Mouse (Mus musculus) forebrain, embryonic 16.5 days (tissue): ENCODE results near the gene Tbc1d1. TPM values are rescaled to one million over a fixed set of nuclear protein-coding genes. Genes with fewer than 3 reads are reported as not detected.
A peak's percentile ranks its signal among the peaks of the same experiment; 100 is the strongest.
"Not testable (repeated sequence)": the region's sequence is repeated elsewhere in the genome, so short reads cannot be mapped to it uniquely, and the experiment has no call there.

Source experiments
- ATAC-seq: fragments of 200-750 bp; cut with Nextera tagmentation; 2 replicates; pipeline ENCODE4 v1.8.0; 2017; ENCODE audit warnings: mild to moderate bottlenecking, moderate library complexity
- H3K27ac ChIP-seq: fragments of 300-500 bp; sonication (generic); 2 replicates; pipeline ENCODE4 v1.5.1; 2014; ENCODE audit warnings: low read length, control low read depth
- H3K27me3 ChIP-seq: fragments of 300-500 bp; sonication (generic); replicated peaks from 2 replicates; pipeline ENCODE4 v1.6.1; 2014; ENCODE audit warnings: low read length; ENCODE audit not compliant: control insufficient read depth, insufficient read depth
- H3K36me3 ChIP-seq: fragments of 300-500 bp; sonication (generic); 2 replicates; pipeline ENCODE4 v1.6.1; 2014; ENCODE audit not compliant: control insufficient read depth, insufficient read depth
- H3K4me1 ChIP-seq: fragments of 300-500 bp; sonication (generic); replicated peaks from 2 replicates; pipeline ENCODE4 v1.6.1; 2014; ENCODE audit warnings: low read length; ENCODE audit not compliant: control insufficient read depth, insufficient read depth
- H3K4me2 ChIP-seq: fragments of 300-500 bp; sonication (generic); 2 replicates; pipeline ENCODE4 v1.6.1; 2014; ENCODE audit warnings: mild to moderate bottlenecking, low read length, control low read depth
- H3K4me3 ChIP-seq: fragments of 300-500 bp; sonication (generic); replicated peaks from 2 replicates; pipeline ENCODE4 v1.5.1; 2014; ENCODE audit warnings: mild to moderate bottlenecking, low read length, control low read depth
- H3K9ac ChIP-seq: fragments of 300-500 bp; sonication (generic); replicated peaks from 2 replicates; pipeline ENCODE4 v1.6.1; 2014; ENCODE audit warnings: low read depth, low read length, control low read depth
- H3K9me3 ChIP-seq: fragments of 300-500 bp; sonication (generic); 2 replicates; pipeline ENCODE4 v1.6.1; 2016; ENCODE audit warnings: low read length; ENCODE audit not compliant: control insufficient read depth
- WGBS: fragments of 180-500 bp; shearing (Covaris S2); extraction: QIAGEN DNeasy Blood & Tissue Kit; methylation state at CpG from one replicate; pipeline ENCODE4 v1.1.7; 2014; 5-methylcytosine and 5-hydroxymethylcytosine counted together
- polyA plus RNA-seq: library from polyadenylated mRNA; unstranded; fragments of >200 nt; fragmentation: Nextera tagmentation; extraction: Ambion mirVana; gene quantifications from 2 replicates; pipeline ENCODE4 v1.2.1, GENCODE M21; 2015

Gene Tbc1d1
- polyA plus RNA-seq, 1 experiment from 2014 or later = 11.5 TPM

DNA sequence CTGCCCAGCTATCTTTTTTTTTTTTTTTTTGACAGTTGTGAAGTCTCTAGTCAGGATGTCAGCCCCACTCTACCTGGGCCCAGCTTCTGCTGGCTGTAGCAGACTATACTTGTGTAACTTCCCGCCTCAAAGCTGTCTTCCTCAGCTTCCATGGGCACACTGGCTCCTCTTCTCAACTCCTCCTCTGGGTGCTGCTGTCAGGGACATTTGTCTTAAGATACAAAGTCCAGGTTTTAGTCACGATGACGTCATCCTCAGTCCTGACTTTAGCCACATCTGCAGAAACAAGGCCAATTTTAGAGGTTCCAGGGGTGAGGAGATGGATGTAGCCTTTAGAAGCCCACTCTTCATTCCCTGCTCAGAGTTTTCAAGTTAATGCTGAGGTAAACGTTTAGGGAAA lies 167.2 kb downstream of the Tbc1d1 start:
- WGBS = 91% methylated on average over 4 of the region's 4 CpGs

GRCm38 (mm10) chr5:64324353-64324752 lies 168.2 kb downstream of the Tbc1d1 start:
- Histone ChIP-seq H3K4me3 (no peak overlapping the region), H3K4me2 (no peak overlapping the region), H3K9ac (no peak overlapping the region), H3K4me1 (peaks cover 11% of the 10 kb centered on the region), H3K36me3 (no peaks in the 10 kb centered on the region), H3K9me3 (no peaks in the 10 kb centered on the region), H3K27me3 (no peaks in the 10 kb centered on the region), H3K27ac (peak overlapping the region; percentile 26; the same call in 1 of the 2 replicates)
- WGBS = 89% methylated on average over 12 of the region's 12 CpGs
- ATAC-seq = no peak

More for the DNA sequence above, 167.2 kb downstream of the Tbc1d1 start:
- Histone ChIP-seq H3K27ac (no peak overlapping the region), H3K4me3 (no peak overlapping the region), H3K36me3 (no peaks in the 10 kb centered on the region), H3K9ac (no peak overlapping the region), H3K4me1 (peaks cover 11% of the 10 kb centered on the region), H3K27me3 (no peaks in the 10 kb centered on the region), H3K4me2 (no peak overlapping the region), H3K9me3 (no peaks in the 10 kb centered on the region)
- ATAC-seq = no peak

DNA sequence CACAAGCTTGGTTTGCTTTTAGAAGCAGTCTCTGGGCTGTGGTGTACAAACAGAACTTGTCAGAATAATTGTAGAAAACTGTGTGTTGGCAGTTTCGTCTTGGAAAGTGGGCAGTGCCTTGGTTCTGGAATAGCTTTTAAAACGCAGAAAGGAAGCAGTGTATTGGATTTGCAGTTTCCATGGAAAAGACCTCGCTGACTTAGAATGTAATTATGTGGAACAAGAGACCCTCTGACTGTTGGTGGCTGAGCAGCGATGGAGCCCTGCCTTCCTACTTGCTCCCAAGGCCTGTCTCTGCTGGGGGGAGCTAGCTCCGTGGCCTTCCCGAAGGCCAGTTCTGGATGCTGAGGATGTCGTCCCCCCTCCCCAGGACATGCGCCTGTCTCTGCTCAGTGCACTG lies 168.8 kb downstream of the Tbc1d1 start:
- Histone ChIP-seq H3K9ac (no peak overlapping the region), H3K4me1 (peaks cover 11% of the 10 kb centered on the region), H3K4me2 (no peak overlapping the region), H3K36me3 (no peaks in the 10 kb centered on the region), H3K27me3 (no peaks in the 10 kb centered on the region), H3K4me3 (no peak overlapping the region), H3K27ac (peak overlapping the region; percentile 26; the same call in 1 of the 2 replicates), H3K9me3 (no peaks in the 10 kb centered on the region)
- ATAC-seq = peak; percentile 49
- 67% methylated on average over 8 of the region's 8 CpGs for WGBS

DNA sequence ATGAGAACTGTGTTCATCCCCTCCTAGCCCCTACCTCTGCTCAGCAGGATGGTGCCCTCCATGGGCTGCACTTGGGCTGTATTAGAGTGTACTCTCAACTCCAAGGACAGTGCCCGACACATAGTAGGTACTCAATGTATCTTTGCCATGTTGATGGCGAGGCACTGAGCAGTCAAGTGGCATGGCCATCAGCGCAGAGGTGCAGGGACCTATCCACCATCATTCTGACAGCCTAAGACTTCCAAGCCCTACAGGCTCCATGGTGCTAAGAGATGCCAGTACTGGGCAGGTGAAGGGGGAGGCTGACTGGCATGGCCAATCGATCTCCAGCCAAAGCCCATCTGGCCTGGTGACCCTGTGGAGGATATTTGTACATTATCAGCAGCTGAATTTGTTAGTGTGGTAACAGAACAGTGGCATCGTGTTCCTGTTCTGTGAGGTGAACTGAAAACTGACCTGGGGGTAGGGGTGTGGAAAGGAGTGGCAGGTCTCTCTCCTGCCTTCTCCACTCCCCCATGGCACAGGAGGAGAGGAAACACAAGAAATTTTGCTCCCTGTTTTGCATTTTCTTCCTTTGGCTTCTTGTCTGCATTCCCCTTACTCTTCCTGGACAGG lies 169.7 kb downstream of the Tbc1d1 start:
- H3K4me3 ChIP-seq = no peak overlapping the region
- H3K36me3 ChIP-seq = no peaks in the 10 kb centered on the region
- no peak for ATAC-seq
- no peaks in the 10 kb centered on the region for H3K9me3 ChIP-seq
- 91% methylated on average over 5 of the region's 5 CpGs for WGBS
- no peak overlapping the region for H3K27ac ChIP-seq
- no peak overlapping the region for H3K9ac ChIP-seq
- H3K27me3 ChIP-seq = no peaks in the 10 kb centered on the region
- no peak overlapping the region for H3K4me2 ChIP-seq
- peaks cover 11% of the 10 kb centered on the region for H3K4me1 ChIP-seq

DNA sequence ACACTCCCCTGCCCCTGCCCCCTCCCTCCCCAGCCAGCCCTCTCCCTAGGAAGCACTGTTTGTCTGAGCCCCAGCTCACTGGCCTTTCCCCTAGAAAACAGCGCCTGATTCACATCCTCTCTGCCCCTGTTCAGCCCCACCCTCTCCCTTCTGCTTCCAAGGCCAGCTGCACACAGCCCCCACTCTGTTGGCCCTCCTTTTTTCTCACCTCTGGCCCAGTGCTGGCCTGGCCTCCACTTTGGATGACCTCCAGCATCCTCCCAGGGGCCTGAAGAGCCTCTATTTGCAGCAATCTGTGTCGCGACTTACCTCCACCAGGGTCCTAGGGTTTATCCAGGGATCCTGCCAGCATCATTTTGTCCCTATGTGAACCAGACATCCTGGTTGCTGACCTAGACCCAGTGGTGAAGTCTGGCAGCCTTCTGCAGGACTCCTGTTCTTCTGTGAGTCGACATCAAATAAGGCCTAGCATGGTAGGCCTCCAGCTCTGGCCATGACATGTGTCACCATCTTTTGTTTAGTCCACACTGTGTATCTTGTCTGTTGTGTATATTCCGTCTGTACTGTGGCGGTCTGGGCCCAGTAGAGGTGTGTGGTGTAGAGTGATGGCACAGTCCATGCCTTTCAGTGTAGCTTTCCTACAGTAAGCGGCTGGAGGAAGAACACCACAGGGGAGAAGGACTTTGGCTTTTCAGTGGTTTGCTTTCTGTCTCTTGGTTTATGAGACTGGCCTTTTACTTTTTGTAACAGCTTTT lies 170.5 kb downstream of the Tbc1d1 start:
- Histone ChIP-seq H3K9ac (no peak overlapping the region), H3K27ac (peak overlapping the region; percentile 31; the same call in 1 of the 2 replicates)

GRCm38 (mm10) chr5:64327212-64327902 lies 171.3 kb downstream of the Tbc1d1 start:
- H3K4me1 ChIP-seq = peaks cover 11% of the 10 kb centered on the region
- no peak overlapping the region for H3K27ac ChIP-seq
- no peaks in the 10 kb centered on the region for H3K27me3 ChIP-seq
- no peak overlapping the region for H3K4me3 ChIP-seq
- H3K9ac ChIP-seq = no peak overlapping the region
- no peak overlapping the region for H3K4me2 ChIP-seq
- no peaks in the 10 kb centered on the region for H3K36me3 ChIP-seq
- WGBS = 62% methylated on average over 7 of the region's 7 CpGs
- H3K9me3 ChIP-seq = no peaks in the 10 kb centered on the region
- no peak for ATAC-seq

More for the DNA sequence above, 170.5 kb downstream of the Tbc1d1 start:
- Histone ChIP-seq H3K4me1 (peaks cover 11% of the 10 kb centered on the region), H3K27me3 (no peaks in the 10 kb centered on the region), H3K9me3 (no peaks in the 10 kb centered on the region), H3K4me2 (no peak overlapping the region), H3K4me3 (no peak overlapping the region), H3K36me3 (no peaks in the 10 kb centered on the region)
- peak; percentile 19 for ATAC-seq
- WGBS = 71% methylated on average over 7 of the region's 7 CpGs

DNA sequence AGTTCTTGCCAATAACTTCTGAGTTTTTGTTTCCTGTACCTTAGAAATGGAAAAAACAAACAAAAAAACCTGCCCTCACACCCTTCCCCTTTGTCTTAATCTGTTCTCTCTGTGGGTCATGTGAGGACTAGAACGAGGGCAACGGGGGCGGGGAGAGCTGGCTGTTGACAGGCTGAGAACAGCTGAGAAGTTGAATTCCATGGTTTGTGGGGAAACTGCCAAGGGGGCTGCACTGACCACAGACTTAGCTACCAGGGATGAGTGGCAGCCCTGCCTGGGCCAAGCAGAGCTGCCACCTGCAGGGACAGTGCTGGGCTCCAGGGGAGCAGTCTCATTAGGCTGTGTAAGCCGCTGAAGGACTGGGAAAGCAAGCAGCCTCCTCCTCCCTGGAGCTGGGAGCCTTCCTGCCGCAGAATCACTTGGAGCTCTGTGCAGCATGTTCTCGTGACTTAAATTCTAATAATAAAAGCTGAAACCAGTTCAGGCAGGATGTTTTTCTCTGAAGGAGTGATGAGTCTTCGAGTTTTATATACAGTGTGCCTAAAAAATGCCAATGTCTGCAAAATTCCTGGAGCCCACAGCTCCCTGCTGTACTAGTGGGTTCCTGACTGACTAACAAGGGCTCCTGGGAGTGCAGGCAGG lies 180.8 kb downstream of the Tbc1d1 start:
- H3K36me3 ChIP-seq = no peaks in the 10 kb centered on the region
- 21% methylated on average over 7 of the region's 7 CpGs for WGBS
- ATAC-seq = peak; percentile 93
- peaks cover 11% of the 10 kb centered on the region for H3K4me1 ChIP-seq
- peak overlapping the region; percentile 60 for H3K27ac ChIP-seq
- H3K4me3 ChIP-seq = no peak overlapping the region
- H3K4me2 ChIP-seq = no peak overlapping the region
- no peaks in the 10 kb centered on the region for H3K27me3 ChIP-seq
- no peaks in the 10 kb centered on the region for H3K9me3 ChIP-seq
- H3K9ac ChIP-seq = no peak overlapping the region

- 77% methylated on average over 6 of the region's 6 CpGs for WGBS
- not testable (repeated sequence) for H3K4me2 ChIP-seq, H3K27ac ChIP-seq, H3K27me3 ChIP-seq, H3K9me3 ChIP-seq, ATAC-seq, H3K4me3 ChIP-seq, H3K36me3 ChIP-seq, H3K9ac ChIP-seq
- H3K4me1 ChIP-seq = peaks cover 11% of the 10 kb centered on the region
Observed at GRCm38 (mm10) chr5:64338795-64339194, 182.7 kb downstream of the Tbc1d1 start.

DNA sequence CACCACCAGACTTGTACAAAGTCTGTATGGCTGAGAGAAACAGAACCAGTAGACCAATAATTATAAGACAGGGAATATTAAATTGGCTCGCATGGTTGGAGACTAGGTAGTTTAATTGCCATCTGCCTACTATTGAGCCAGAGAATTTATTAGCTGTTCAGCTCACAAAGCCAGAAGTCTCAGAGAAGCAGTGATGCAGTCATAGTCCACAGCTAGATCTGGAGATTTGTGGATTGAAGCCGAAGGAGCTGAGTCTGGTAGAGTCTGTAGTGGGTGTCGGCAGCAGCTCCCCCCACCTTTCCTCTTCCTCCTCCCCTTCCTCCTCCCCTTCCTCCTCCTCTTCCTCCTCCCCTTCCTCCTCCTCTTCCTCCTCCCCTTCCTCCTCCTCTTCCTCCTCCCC lies 184.3 kb downstream of the Tbc1d1 start:
- WGBS = 78% methylated on average over 3 of the region's 3 CpGs
- Histone ChIP-seq H3K4me2 (no peak overlapping the region), H3K4me3 (no peak overlapping the region), H3K36me3 (no peaks in the 10 kb centered on the region), H3K27me3 (no peaks in the 10 kb centered on the region), H3K9me3 (no peaks in the 10 kb centered on the region), H3K4me1 (peaks cover 15% of the 10 kb centered on the region), H3K27ac (no peak overlapping the region), H3K9ac (no peak overlapping the region)
- no peak for ATAC-seq
